Mouse (Mus musculus) CH12F3 (cell line): ENCODE measurements around the gene Rslcan18.
"Not testable (repeated sequence)": the region's sequence is repeated elsewhere in the genome, so short reads cannot be mapped to it uniquely, and the experiment has no call there.

Experiments used
- in situ Hi-C: fragments of 300-500 bp; cut with MboI; formaldehyde crosslinking; loops from 2 replicates; pipeline ENCODE4 v1.14.3; 2020; ENCODE audit warnings: low sequenced_read_pairs

The Rslcan18 gene

DNA sequence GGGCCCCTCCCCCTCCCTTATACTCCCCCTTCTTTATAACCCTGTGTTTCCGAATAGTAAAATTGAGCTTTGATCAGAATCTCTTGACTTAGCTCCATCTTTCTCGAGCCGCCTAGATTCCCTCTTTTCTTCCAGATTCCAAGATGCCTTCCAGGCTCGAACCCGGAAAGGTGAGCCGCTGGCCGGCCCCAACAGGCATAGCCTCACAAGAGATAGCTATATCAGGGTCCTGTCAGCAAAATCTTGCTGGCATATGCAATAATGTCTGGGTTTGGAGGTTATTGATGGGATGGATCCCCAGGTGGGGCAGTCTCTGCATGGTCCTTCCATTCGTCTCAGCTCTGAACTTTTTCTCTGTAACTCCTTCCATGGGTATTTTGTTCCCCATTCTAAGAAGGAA lies at the start of gene Rslcan18:
TSS of gene Rslcan18 (minus strand) at position 101 of the 400 bp plus-strand sequence.
- in situ Hi-C loops: not testable (repeated sequence)

DNA sequence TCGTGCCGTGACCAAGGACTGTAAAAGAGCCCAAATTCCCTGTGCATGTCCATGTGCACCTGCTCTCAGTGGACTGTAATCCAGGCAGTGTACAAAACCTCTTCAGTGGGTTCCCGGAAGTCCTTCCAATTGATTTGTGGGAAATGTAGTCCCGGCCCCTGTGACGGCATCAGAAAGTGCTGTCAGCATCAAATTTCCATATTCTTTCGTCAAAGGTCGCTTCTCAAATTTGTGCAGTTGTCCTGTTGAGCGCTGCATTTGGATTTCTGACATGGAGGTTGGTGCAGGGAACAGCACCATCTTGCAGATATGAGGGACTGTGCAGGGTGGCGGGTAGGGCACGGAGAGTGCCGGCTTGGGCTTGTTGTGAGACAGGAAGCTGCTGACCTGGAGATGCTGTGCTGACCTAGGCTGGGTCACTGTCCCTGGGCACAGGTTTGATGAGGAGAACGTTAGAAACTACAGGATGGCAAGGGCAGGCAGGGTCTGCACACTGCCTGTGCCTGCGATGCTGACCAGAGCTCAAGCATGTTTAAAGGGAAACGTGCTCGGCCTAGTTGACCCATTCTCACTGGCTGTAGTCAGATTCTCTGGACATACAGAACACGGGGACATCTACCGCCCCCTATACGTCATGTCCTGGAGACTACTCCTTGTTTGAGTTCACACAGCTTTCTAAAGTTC lies 12.1 kb upstream of the Rslcan18 start:
- in situ Hi-C loops: no loop called here

DNA sequence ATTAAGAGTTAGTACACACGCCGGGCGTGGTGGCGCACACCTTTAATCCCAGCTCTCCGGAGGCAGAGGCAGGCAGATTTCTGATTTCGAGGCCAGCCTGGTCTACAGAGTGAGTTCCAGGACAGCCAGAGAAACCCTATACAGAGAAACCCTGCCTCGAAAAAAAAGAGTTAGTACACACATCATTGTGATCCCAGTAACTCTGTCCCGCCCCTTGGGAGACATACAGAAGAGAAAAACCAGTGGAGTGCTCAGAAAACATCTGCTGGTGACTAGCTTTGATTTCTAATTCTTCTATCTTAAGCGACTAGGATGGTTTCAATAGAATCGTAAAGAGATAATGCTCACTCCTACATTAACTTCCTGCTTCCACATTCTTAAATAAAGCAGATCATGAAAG lies 11.4 kb upstream of the Rslcan18 start:
- in situ Hi-C loops: not testable (repeated sequence)

DNA sequence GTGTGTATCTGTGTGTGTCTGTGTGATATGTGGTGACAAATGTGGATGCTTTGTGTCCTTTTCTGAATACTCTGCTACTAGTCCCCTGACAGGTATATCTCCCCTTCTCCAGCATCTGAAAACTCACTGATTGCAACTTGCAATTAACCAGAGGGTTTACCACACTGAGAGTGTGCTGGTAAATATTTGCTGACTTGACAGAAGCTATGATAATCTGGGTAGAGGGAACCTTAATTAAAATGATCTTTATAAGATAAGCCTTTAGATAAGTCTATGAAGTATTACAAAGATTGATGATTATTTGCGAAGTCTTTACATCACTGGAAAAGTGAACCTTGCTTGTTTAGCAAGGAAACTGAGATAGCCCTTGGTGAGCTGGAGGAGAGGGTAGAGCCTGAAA lies 8.4 kb upstream of the Rslcan18 start:
- in situ Hi-C loops: no loop called here

DNA sequence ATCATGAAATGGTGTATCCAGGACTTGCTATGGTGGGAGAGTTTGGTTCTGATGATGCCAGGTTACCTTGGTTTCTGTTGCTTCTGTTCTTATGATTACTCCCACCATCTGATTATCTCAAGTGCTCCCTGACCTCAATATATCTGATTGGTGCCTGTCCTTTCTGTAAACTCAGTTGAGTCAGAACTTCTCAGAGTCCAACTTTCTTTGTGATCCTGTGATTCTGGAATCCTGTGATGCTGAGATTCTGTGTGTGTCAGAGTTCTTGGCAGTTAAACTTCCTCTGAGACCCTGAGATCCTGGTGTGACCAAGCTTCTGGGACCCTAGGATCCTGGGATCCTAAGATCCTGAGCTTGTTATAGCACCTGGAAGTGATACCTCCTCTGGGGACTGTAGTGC lies 5.3 kb upstream of the Rslcan18 start, which contains the start of gene Zfp759:
TSS of gene Zfp759 (plus strand) at position 301 of the 400 bp plus-strand sequence.
- in situ Hi-C loops: not testable (repeated sequence)

DNA sequence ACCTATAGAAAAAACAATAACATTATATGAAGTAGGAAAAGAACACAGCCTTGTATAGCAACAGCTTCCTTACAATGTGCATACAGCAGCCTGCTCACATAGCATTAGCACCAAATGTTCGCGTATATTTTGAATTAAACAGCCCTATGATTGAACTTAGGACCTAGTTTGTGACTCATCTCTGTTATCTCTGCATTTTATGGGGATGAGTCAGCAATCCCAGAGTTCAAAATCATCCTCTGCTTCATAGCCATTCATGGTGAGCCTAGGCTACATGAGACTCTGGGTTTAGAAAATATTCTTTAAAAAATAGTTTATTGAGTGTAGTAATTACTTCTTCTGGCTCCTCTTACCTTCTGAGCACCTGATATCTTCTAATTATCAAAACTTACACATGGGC lies 2.8 kb downstream of the Rslcan18 start:
- in situ Hi-C loops: no loop called here

DNA sequence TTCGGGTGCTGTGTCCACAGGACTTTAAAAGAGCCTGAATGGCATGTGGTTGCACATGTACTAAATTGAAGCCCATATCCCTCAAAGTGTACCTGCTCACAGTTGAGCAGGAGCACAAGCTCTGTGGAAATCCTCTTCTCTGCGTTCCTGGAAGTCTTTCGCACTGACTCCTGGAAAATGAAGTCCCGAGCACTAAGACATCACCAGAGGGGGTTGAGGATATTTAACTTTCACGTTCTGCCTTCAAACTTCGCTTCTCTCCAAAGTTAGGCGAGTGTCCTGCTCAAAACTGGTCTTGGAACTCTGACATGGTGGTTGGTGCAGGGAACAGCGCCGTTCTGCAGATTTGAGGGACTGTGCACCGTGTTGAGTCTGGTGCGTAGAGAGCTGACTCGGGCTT lies 4.0 kb downstream of the Rslcan18 start:
- in situ Hi-C loops: no loop called here

DNA sequence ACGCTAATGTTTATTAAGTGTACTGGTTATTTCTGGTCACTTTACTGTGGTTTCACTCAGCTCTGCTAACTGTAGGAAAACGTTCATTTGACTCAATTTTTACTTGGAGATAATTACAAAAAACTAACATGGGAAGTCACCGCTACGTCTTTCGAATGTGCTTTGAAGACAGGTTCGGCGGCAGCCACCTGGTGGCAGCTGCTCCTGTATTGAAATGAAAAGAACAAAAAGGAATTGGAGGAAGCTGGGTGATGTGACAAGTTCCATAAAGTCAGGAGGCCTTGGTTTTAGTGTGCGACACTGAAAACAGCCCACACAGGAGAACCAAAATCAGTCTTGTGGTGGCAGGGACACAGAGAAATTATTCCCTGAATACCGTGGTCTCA lies 7.2 kb downstream of the Rslcan18 start:
- in situ Hi-C loops: no loop called here

DNA sequence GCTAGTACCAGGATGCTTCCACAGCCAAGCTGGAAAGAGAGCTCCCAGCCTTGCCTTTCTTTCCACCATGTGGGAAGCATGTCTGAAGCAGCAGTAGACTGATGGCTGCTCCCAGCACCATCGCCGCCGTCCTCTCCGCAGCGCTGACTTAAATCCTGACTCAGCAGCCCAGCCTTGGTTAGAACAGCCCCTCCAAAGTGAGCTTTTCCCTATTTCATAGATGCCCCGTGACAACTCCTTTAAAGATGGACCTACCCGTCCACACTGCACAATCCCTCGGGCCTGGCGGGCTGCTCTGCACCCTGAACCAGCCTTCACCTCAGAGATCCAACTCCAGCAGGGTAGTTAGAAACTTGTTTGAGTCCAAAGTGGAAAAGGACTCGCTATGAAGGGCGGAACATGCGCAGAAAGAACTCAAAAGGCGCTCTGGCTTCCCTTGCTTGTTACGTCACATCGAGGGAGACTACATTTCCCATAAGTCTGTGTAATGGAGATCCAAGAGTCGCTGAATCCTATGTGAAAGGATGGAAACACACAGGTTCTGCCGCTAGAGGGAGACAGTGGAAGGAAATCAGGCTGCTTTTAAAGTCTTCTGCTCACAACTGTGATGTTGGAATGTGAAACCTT lies 7.8 kb downstream of the Rslcan18 start, which contains the start of gene Gm28557:
TSS of gene Gm28557 (minus strand) at position 411 of the 627 bp plus-strand sequence.
- in situ Hi-C loops: no loop called here

DNA sequence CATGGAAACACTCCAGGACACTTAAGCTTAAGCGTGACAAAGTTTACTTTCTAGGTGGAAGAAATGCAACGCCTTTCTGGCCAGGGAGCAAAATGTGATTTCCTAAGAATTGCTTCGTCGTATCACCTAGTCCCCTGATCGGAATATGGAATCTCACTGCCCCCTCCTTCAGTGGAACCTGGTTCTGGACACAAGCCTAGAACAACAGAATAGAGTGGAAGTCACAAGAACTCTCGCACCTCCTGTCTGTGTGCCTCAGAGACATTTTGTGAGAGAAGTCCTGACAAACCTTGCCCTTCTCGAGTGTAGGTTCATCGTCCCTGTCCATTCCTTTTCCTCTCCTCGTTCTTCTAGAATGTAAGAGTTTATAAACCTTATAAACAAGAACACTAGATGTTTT lies 8.4 kb downstream of the Rslcan18 start:
- in situ Hi-C loops: no loop called here

DNA sequence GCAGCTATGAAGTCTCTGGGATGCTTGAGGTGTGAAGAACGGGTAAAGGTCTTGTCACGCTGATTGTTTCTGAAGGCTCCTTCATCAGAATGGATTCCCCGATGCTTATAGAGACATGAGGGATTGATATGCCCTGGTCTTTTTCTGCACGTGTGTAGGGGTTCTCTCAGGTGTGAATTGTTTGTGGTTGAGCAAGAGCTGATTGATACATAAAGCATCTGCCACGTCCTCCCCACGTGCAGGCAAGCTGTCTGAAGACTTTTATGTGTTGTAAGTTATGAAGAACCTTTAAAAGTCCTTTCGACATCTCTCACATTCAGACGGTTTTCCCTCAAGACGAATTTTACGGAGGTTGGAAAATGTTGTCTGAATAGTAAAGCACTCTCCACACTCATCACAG lies 18.2 kb downstream of the Rslcan18 start, which contains the start of gene Zfp708:
TSS of gene Zfp708 (minus strand) at position 101 of the 400 bp plus-strand sequence.
- in situ Hi-C loops: no loop called here

DNA sequence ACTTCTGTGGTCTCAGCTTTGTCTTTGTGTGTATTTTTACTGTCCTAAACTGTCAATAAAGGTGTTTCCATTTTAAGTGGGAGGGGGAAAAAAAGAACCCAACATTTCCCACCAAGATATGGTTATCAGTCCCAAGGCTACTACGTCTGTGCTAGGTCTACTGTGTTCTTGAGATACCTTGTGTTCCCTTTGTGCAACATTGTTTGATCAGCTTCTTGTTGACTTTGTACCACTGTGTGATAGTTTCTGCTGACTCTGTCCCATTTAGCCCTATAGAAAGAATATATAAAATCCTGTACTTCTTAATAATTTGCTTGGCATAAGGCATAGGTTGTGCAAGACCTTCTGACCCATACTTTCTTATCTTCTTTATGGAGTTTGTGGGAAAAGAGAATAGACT lies 25.9 kb downstream of the Rslcan18 start:
- in situ Hi-C loops: no loop called here

DNA sequence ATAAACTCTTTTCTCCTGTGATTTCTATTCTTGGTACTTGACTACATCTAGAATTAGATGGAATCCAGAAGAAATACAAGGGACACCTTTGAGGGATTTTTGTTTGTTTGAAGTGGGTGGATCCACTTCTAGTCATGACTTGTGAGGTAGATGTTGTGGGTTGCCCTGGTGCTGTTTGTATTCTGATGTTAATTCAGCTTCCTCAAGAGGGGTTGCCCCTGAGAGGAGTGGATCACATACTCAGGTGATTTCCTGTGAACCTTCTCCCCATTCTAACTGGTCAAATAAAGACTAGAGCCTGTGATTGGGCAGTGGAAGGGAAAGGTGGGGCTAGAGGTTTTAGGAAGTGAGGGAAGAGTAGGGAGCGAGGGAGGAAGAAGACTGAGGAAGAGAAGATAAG lies 34.1 kb downstream of the Rslcan18 start:
- in situ Hi-C loops: no loop called here

DNA sequence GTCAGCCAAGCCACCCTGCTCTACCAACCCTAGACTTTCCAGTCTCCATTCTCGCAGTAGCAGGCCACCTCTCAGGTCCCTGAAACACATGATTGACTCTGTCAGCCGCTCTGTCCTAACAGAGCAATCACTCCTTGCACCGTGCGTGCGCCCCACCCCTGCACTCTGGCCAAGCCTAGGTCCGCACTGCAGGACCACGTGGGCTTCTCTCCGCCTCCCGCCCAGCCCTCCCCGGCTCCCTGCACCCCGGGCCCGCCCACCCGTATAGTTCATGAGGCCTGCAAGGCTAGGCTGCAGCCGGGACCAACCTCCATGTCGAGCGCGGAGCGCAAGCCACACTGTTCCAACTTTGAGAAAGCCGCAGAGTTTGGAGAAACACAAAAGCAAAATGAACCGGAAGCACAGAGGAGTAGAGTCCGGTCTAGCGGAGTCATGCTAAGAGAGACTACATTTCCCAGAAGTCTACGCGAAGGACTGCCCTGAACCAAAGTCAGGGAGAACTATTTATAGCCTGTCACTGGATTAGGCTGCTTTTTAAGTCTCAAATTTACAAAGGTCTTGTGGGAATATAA lies 34.8 kb downstream of the Rslcan18 start:
- in situ Hi-C loops: no loop called here

DNA sequence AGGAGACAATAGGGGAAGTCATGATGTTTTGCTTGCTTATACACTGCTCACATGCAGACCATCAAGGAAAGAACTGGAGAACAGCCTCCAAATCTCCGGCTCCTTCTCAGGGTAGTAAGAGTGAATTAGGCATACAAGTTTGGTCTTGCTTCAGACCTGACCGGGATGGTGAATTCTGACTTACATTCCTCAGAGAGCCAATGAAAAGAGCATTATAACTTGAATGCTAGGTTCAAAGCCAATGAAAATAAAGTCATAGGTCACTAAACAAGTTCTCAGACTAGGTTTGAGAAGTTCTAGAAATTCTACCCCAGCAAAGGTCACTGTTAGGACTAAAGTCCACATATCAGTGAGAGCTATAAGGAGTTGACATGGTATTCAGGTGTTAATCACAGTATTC lies 38.8 kb downstream of the Rslcan18 start:
- in situ Hi-C loops: no loop called here

DNA sequence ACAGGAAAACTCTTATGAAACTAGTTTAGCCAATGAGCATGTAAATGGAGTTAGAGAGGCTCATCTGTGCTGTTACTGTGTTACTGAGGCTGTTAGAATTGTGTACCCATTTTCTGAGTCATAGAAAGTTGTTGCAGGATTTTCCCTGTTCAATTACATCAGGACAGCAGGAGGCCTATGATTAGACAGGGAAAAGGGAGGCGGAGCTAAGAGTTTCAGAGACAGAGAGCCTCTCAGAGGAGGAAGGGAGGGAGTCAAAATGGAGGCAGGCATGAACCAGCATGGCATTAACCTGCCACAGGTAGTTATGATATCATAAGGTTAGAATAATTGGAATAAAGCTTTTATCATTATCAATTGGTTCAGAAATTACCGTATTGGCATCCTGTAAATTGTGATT lies 43.3 kb downstream of the Rslcan18 start:
- in situ Hi-C loops: no loop called here

DNA sequence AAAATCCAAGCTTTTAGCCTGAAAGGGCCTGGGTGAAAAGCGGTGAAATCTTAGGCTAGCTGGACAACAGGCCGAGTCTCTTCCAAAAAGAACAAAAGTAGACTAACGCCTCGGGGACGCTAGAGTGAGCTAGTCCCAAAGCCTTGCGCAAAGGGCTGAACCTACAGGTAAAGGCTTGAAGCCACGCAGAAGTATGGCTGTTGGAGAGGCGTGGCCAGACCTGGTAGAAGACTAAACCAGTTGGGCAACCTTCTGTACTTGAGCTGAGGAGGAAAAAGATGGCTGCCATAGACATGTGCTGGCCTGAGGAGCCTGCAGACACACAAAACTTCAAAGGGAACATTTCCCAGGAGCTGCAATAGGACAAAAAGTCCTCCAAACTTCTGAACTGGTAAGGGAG lies 50.7 kb downstream of the Rslcan18 start:
- in situ Hi-C loops: no loop called here

DNA sequence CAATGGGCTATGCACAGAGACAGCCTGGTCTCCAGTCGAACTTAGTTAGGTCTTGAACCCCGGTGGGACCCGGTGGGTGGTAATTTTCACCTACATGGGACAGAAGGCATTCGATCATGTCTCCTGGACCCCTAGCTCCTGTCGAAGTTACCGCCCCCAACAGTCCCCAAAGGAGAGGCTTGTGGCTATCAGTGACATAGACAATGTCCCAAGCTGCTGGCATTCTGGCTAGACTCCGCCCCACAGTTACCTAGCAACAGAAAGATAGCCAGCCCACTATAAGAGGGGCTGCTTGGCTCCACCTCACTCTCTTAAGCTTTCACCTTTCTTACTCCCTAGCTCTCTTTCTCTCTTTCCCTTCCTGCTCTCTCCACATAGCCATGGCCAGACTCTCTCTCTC lies 53.6 kb downstream of the Rslcan18 start:
- in situ Hi-C loops: no loop called here

DNA sequence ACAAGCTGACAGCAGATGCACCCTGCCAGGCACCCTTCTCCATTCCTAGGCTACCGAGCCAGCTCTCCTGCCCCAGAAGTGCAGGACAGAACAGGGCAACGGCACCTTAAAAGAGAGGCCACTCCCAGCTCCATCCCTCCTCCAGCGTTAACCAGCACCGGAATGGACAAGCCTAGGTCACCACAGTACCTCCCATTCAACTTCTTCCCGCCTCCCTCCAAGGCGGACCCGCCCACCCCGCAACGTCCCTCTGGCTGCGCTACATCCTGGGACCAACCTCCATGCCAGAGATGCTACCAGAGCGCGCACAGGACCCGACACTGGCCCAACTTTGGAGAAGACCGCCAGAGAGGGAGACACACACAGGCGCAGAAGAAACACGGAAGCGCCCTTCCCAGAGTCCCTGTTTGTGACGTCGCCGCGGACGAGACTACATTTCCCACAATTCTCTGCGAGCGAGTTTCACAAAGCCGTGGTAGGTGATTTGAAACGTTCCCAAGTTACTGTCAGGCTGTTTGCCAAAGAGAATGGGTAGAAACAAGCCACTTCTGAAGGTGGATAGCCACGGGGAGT lies 55.2 kb downstream of the Rslcan18 start, which contains the start of gene Zfp712:
TSS of gene Zfp712 (minus strand) at position 385 of the 573 bp plus-strand sequence.
- in situ Hi-C loops: no loop called here

DNA sequence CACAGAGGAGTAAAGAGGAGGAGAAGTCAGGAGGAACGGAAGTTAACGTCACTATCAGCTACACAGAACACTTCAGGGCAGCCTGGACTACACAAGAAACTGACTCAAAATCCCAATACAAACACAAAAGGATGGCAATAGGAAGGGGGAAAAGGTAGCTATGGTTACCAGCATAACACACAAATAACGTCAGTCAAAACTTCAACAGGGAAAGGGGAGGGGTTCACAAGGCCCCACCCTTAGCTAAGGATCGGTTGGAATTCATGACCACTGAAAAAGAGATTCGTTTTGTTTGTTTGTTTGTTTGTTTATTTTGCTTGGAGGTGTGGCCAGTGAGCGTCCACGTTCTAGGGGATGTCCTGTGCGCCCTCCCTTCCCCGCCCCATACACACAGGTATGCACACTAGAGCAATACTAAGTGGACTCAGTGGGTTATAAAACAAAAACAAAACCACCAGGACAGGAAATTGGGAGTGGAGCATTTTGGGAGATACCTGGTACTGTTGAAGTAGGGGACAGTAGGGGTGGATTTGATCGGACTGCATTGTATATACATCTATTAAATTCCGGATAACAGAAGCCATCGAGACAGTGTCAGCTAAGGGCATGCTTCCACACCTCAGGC lies 55.8 kb downstream of the Rslcan18 start:
- in situ Hi-C loops: no loop called here
